Mouse (Mus musculus) embryo, embryonic 10 days (tissue): Measurements from ENCODE around the gene Ptcd1.
"Not testable (repeated sequence)": the region's sequence is repeated elsewhere in the genome, so short reads cannot be mapped to it uniquely, and the experiment has no call there.

Source experiments
- DNase-seq: peaks from one replicate; pipeline ENCODE4 v3.0.0-alpha.2; 2015; ENCODE audit warnings: low spot score

Gene Ptcd1

GRCm38 (mm10) chr5:145164710-145165109 is 2.2 kb downstream of the Ptcd1 start:
- DNase-seq, result no peak

- DNase-seq, result no peak
Observed at GRCm38 (mm10) chr5:145161361-145161760, 5.5 kb downstream of the Ptcd1 start.

- DNase-seq, result no peak
Observed at GRCm38 (mm10) chr5:145152690-145153089, 14.2 kb downstream of the Ptcd1 start.

- no peak for DNase-seq
Observed at GRCm38 (mm10) chr5:145149294-145149693, 17.6 kb downstream of the Ptcd1 start.

- no peak for DNase-seq
Observed at GRCm38 (mm10) chr5:145147748-145148147, 19.2 kb downstream of the Ptcd1 start.

GRCm38 (mm10) chr5:145140611-145141010 is 26.3 kb downstream of the Ptcd1 start:
- no peak for DNase-seq

GRCm38 (mm10) chr5:145139571-145140519 is 27.1 kb downstream of the Ptcd1 start, which contains the start of the genes Pdap1 and Bud31:
Gene Pdap1 (minus strand): TSS chr5:145140238.
Gene Bud31 (plus strand): TSS chr5:145140362.
- DNase-seq, result peak; percentile 96

GRCm38 (mm10) chr5:145138836-145139235 is 28.1 kb downstream of the Ptcd1 start:
- DNase-seq, result no peak

GRCm38 (mm10) chr5:145133275-145133674 is 33.6 kb downstream of the Ptcd1 start:
- DNase-seq, result not testable (repeated sequence)

GRCm38 (mm10) chr5:145130995-145131394 is 35.9 kb downstream of the Ptcd1 start:
- no peak for DNase-seq

- no peak for DNase-seq
Observed at GRCm38 (mm10) chr5:145130191-145130590, 36.7 kb downstream of the Ptcd1 start.

- DNase-seq, result not testable (repeated sequence)
Observed at GRCm38 (mm10) chr5:145129773-145130172, 37.1 kb downstream of the Ptcd1 start.

- no peak for DNase-seq
Observed at GRCm38 (mm10) chr5:145129124-145129523, 37.8 kb downstream of the Ptcd1 start.

GRCm38 (mm10) chr5:145126580-145126979 is 40.3 kb downstream of the Ptcd1 start:
- DNase-seq, result no peak

- no peak for DNase-seq
Observed at GRCm38 (mm10) chr5:145123396-145123795, 43.5 kb downstream of the Ptcd1 start.

GRCm38 (mm10) chr5:145120921-145121320 is 46.0 kb downstream of the Ptcd1 start:
- DNase-seq, result no peak

GRCm38 (mm10) chr5:145119385-145119784 is 47.5 kb downstream of the Ptcd1 start:
- no peak for DNase-seq

- no peak for DNase-seq
Observed at GRCm38 (mm10) chr5:145118461-145118860, 48.4 kb downstream of the Ptcd1 start.

GRCm38 (mm10) chr5:145118005-145118404 is 48.9 kb downstream of the Ptcd1 start:
- no peak for DNase-seq

- DNase-seq, result peak; percentile 74
Observed at GRCm38 (mm10) chr5:145116916-145117315, 50.0 kb downstream of the Ptcd1 start.

- DNase-seq, result peak; percentile 29
Observed at GRCm38 (mm10) chr5:145116316-145116715, 50.6 kb downstream of the Ptcd1 start.

- no peak for DNase-seq
Observed at GRCm38 (mm10) chr5:145115736-145116135, 51.2 kb downstream of the Ptcd1 start.
